Mouse (Mus musculus) adrenal gland, adult 8-10 months (tissue): ENCODE measurements around the gene Dnah12. TPM values are rescaled to one million over a fixed set of nuclear protein-coding genes. Genes with fewer than 3 reads are reported as not detected.
"Not testable (repeated sequence)": the region's sequence is repeated elsewhere in the genome, so short reads cannot be mapped to it uniquely, and the experiment has no call there.

Experiments used
- DNase-seq: peaks from one replicate; pipeline ENCODE4 v3.0.0; 2022
- total RNA-seq, 4 experiments: library from RNA; stranded (reverse); gene quantifications; 2 replicates each; pipeline ENCODE4 v1.2.4; 2022

Dnah12 gene
- total RNA-seq = under 1 TPM; 0.06 to 0.21 (median 0.09) TPM

GRCm38 (mm10) chr14:26692974-26693373 lies at the start of gene Dnah12:
Dnah12 (plus strand) TSS chr14:26693274.
- DNase-seq = no peak

GRCm38 (mm10) chr14:26645989-26646650 lies 47.0 kb upstream of the Dnah12 start:
- no peak for DNase-seq

- no peak for DNase-seq
These were observed 45.3 kb upstream of the Dnah12 start for GRCm38 (mm10) chr14:26647811-26648210.

- no peak for DNase-seq
These were observed 41.2 kb upstream of the Dnah12 start for GRCm38 (mm10) chr14:26651901-26652300.

GRCm38 (mm10) chr14:26658178-26658577 lies 34.9 kb upstream of the Dnah12 start:
- DNase-seq = no peak

GRCm38 (mm10) chr14:26660233-26660632 lies 32.8 kb upstream of the Dnah12 start:
- no peak for DNase-seq

- no peak for DNase-seq
These were observed 31.1 kb upstream of the Dnah12 start for GRCm38 (mm10) chr14:26662016-26662415.

- no peak for DNase-seq
These were observed 30.6 kb upstream of the Dnah12 start for GRCm38 (mm10) chr14:26662488-26662887.

GRCm38 (mm10) chr14:26663851-26664250 lies 29.2 kb upstream of the Dnah12 start:
- DNase-seq = no peak

GRCm38 (mm10) chr14:26667991-26668370 lies 25.1 kb upstream of the Dnah12 start:
- no peak for DNase-seq

- DNase-seq = peak; percentile 30
These were observed 24.4 kb upstream of the Dnah12 start for GRCm38 (mm10) chr14:26668371-26669291.

GRCm38 (mm10) chr14:26669292-26670073 lies 23.6 kb upstream of the Dnah12 start, which contains the start of gene Pde12:
Pde12 (minus strand) TSS chr14:26669883.
- peak; percentile 80 for DNase-seq

- DNase-seq = no peak
These were observed 22.1 kb upstream of the Dnah12 start for GRCm38 (mm10) chr14:26670964-26671363.

GRCm38 (mm10) chr14:26671870-26672615 lies 21.0 kb upstream of the Dnah12 start:
- DNase-seq = not testable (repeated sequence)

- not testable (repeated sequence) for DNase-seq
These were observed 18.5 kb upstream of the Dnah12 start for GRCm38 (mm10) chr14:26674476-26675169.

GRCm38 (mm10) chr14:26675371-26675770 lies 17.7 kb upstream of the Dnah12 start:
- DNase-seq = no peak

GRCm38 (mm10) chr14:26675791-26676190 lies 17.3 kb upstream of the Dnah12 start:
- DNase-seq = no peak

- DNase-seq = no peak
These were observed 2.3 kb upstream of the Dnah12 start for GRCm38 (mm10) chr14:26690727-26691126.

- DNase-seq = no peak
These were observed 1.7 kb upstream of the Dnah12 start for GRCm38 (mm10) chr14:26691363-26691762.

- no peak for DNase-seq
These were observed 4.8 kb downstream of the Dnah12 start for GRCm38 (mm10) chr14:26697912-26698311.

- not testable (repeated sequence) for DNase-seq
These were observed 12.2 kb downstream of the Dnah12 start for GRCm38 (mm10) chr14:26705246-26705645.
